Mouse (Mus musculus) E14TG2a.4 (cell line): ENCODE results near the gene Ccser2.

Experiments used
- CTCF ChIP-seq: conservative IDR thresholded peaks from 2 replicates; pipeline ENCODE4 v1.5.1; 2014; ENCODE audit warnings: low read length
- POU5F1 ChIP-seq: IDR thresholded peaks from 2 replicates; pipeline ENCODE4 v1.6.1; 2014; ENCODE audit warnings: low read length, borderline replicate concordance

- no peak for TF ChIP-seq CTCF
- TF ChIP-seq POU5F1, result no peak
Observed at GRCm38 (mm10) chr14:37013644-37014043, 45.1 kb upstream of the Ccser2 start.
